Mouse (Mus musculus): ENCODE results near the gene Gas7. TPM values are rescaled to one million over a fixed set of nuclear protein-coding genes. Genes with fewer than 3 reads are reported as not detected.

Gas7 gene
- polyA plus RNA-seq, 1 experiment from 2014 or later = 10.5 TPM

GRCm38 (mm10) chr11:67561631-67562030, 106.4 kb downstream of the Gas7 start:
- no peak for ATAC-seq (ENCODE audit: insufficient read depth)
- TF ChIP-seq CTCF (IDR thresholded peaks at IDR 0.05; ENCODE audit: low read depth) = no peak
- Histone ChIP-seq H3K27me3 (ENCODE audit: insufficient read depth, low read length) (no peaks in the 10 kb centered on the region), H3K36me3 (ENCODE audit: insufficient read depth) (no peaks in the 10 kb centered on the region), H3K9ac (no peak overlapping the region), H3K4me2 (no peak overlapping the region), H3K4me3 (ENCODE audit: low read depth, low read length) (no peak overlapping the region), H3K4me1 (ENCODE audit: insufficient read depth) (0 out of 2 replicates have a peak, but pooled peaks cover 2% of the 10 kb centered on the region), H3K9me3 (ENCODE audit: low read depth, low read length) (no peaks in the 10 kb centered on the region), H3K27ac (ENCODE audit: low read depth) (no peak overlapping the region)
- WGBS = 29% methylated on average over 4 of the region's 4 CpGs
- DNase-seq = no peak

- no peak for ATAC-seq (ENCODE audit: insufficient read depth)
- Histone ChIP-seq H3K9ac (no peak overlapping the region), H3K36me3 (ENCODE audit: insufficient read depth) (no peaks in the 10 kb centered on the region), H3K9me3 (ENCODE audit: low read depth, low read length) (no peaks in the 10 kb centered on the region), H3K4me1 (ENCODE audit: insufficient read depth) (0 out of 2 replicates have a peak, but pooled peaks cover 2% of the 10 kb centered on the region), H3K4me3 (ENCODE audit: low read depth, low read length) (no peak overlapping the region), H3K27ac (ENCODE audit: low read depth) (no peak overlapping the region), H3K4me2 (no peak overlapping the region), H3K27me3 (ENCODE audit: insufficient read depth, low read length) (no peaks in the 10 kb centered on the region)
- DNase-seq = no peak
- TF ChIP-seq CTCF (IDR thresholded peaks at IDR 0.05; ENCODE audit: low read depth) = no peak
- WGBS = 20% methylated on average over 5 of the region's 5 CpGs
Measured at GRCm38 (mm10) chr11:67563141-67563540, 107.9 kb downstream of the Gas7 start.

- H3K9me3 ChIP-seq (ENCODE audit: low read depth, low read length) = no peaks in the 10 kb centered on the region
- no peak overlapping the region for H3K4me3 ChIP-seq (ENCODE audit: low read depth, low read length)
- DNase-seq (no peak), ATAC-seq (ENCODE audit: insufficient read depth) (no peak)
- no peak overlapping the region for H3K4me2 ChIP-seq
- 79% methylated on average over 8 of the region's 8 CpGs for WGBS
- H3K27ac ChIP-seq (ENCODE audit: low read depth) = no peak overlapping the region
- H3K9ac ChIP-seq = no peak overlapping the region
- no peaks in the 10 kb centered on the region for H3K36me3 ChIP-seq (ENCODE audit: insufficient read depth)
- 0 out of 2 replicates have a peak, but pooled peaks cover 2% of the 10 kb centered on the region for H3K4me1 ChIP-seq (ENCODE audit: insufficient read depth)
- no peaks in the 10 kb centered on the region for H3K27me3 ChIP-seq (ENCODE audit: insufficient read depth, low read length)
- no peak for TF ChIP-seq CTCF (IDR thresholded peaks at IDR 0.05; ENCODE audit: low read depth)
Measured at GRCm38 (mm10) chr11:67564003-67564637, 108.9 kb downstream of the Gas7 start.

- H3K27ac ChIP-seq (ENCODE audit: low read depth) = no peak overlapping the region
- 87% methylated on average over 4 of the region's 4 CpGs for WGBS
- H3K4me3 ChIP-seq (ENCODE audit: low read depth, low read length) = no peak overlapping the region
- no peak overlapping the region for H3K9ac ChIP-seq
- H3K9me3 ChIP-seq (ENCODE audit: low read depth, low read length) = no peaks in the 10 kb centered on the region
- no peak overlapping the region for H3K4me2 ChIP-seq
- no peak for TF ChIP-seq CTCF (IDR thresholded peaks at IDR 0.05; ENCODE audit: low read depth)
- ATAC-seq (ENCODE audit: insufficient read depth) (no peak), DNase-seq (no peak)
- no peaks in the 10 kb centered on the region for H3K36me3 ChIP-seq (ENCODE audit: insufficient read depth)
- no peaks in the 10 kb centered on the region for H3K4me1 ChIP-seq (ENCODE audit: insufficient read depth)
- no peaks in the 10 kb centered on the region for H3K27me3 ChIP-seq (ENCODE audit: insufficient read depth, low read length)
Measured at GRCm38 (mm10) chr11:67565512-67565911, 110.3 kb downstream of the Gas7 start.

- no peak overlapping the region for H3K4me2 ChIP-seq
- DNase-seq (no peak), ATAC-seq (ENCODE audit: insufficient read depth) (no peak)
- 64% methylated on average over 5 of the region's 5 CpGs for WGBS
- no peaks in the 10 kb centered on the region for H3K9me3 ChIP-seq (ENCODE audit: low read depth, low read length)
- H3K4me1 ChIP-seq (ENCODE audit: insufficient read depth) = no peaks in the 10 kb centered on the region
- no peaks in the 10 kb centered on the region for H3K27me3 ChIP-seq (ENCODE audit: insufficient read depth, low read length)
- H3K9ac ChIP-seq = no peak overlapping the region
- no peak for TF ChIP-seq CTCF (IDR thresholded peaks at IDR 0.05; ENCODE audit: low read depth)
- no peak overlapping the region for H3K4me3 ChIP-seq (ENCODE audit: low read depth, low read length)
- no peak overlapping the region for H3K27ac ChIP-seq (ENCODE audit: low read depth)
- no peaks in the 10 kb centered on the region for H3K36me3 ChIP-seq (ENCODE audit: insufficient read depth)
Measured at GRCm38 (mm10) chr11:67566704-67567103, 111.5 kb downstream of the Gas7 start.

- Histone ChIP-seq H3K36me3 (ENCODE audit: insufficient read depth) (no peaks in the 10 kb centered on the region), H3K9me3 (ENCODE audit: low read depth, low read length) (no peaks in the 10 kb centered on the region), H3K4me2 (no peak overlapping the region), H3K27ac (ENCODE audit: low read depth) (no peak overlapping the region), H3K4me3 (ENCODE audit: low read depth, low read length) (no peak overlapping the region), H3K4me1 (ENCODE audit: insufficient read depth) (no peaks in the 10 kb centered on the region), H3K27me3 (ENCODE audit: insufficient read depth, low read length) (no peaks in the 10 kb centered on the region), H3K9ac (no peak overlapping the region)
- DNase-seq (no peak), ATAC-seq (ENCODE audit: insufficient read depth) (no peak)
- no peak for TF ChIP-seq CTCF (IDR thresholded peaks at IDR 0.05; ENCODE audit: low read depth)
- WGBS = 64% methylated on average over 5 of the region's 5 CpGs
Measured at GRCm38 (mm10) chr11:67567184-67567583, 111.9 kb downstream of the Gas7 start.

- Histone ChIP-seq H3K4me1 (ENCODE audit: insufficient read depth) (no peaks in the 10 kb centered on the region), H3K27ac (ENCODE audit: low read depth) (no peak overlapping the region), H3K4me2 (no peak overlapping the region), H3K27me3 (ENCODE audit: insufficient read depth, low read length) (no peaks in the 10 kb centered on the region), H3K4me3 (ENCODE audit: low read depth, low read length) (no peak overlapping the region), H3K9ac (no peak overlapping the region), H3K36me3 (ENCODE audit: insufficient read depth) (no peaks in the 10 kb centered on the region), H3K9me3 (ENCODE audit: low read depth, low read length) (no peaks in the 10 kb centered on the region)
- 90% methylated on average over 4 of the region's 4 CpGs for WGBS
- ATAC-seq (ENCODE audit: insufficient read depth) = no peak
- DNase-seq = no peak
- no peak for TF ChIP-seq CTCF (IDR thresholded peaks at IDR 0.05; ENCODE audit: low read depth)
Measured at GRCm38 (mm10) chr11:67567991-67568390, 112.8 kb downstream of the Gas7 start.
